Mouse (Mus musculus): Measurements from ENCODE around the gene Adrm1.

- no peak for TF ChIP-seq CHD2 (IDR thresholded peaks at IDR 0.05; ENCODE audit: low read depth, low read length)
- TF ChIP-seq ZC3H11A (IDR thresholded peaks at IDR 0.05; ENCODE audit: borderline replicate concordance, low read depth, low read length) = no peak
- no peak for TF ChIP-seq MAFK (IDR thresholded peaks at IDR 0.05; ENCODE audit: insufficient read depth, low read depth, low read length)
- no peak for TF ChIP-seq ZNF384 (IDR thresholded peaks at IDR 0.05; ENCODE audit: low read depth, low read length)
Measured at GRCm38 (mm10) chr2:180205083-180205955, 34.0 kb downstream of the Adrm1 start.
